Mouse (Mus musculus): ENCODE measurements around the gene Ythdf1.

The Ythdf1 gene

DNA sequence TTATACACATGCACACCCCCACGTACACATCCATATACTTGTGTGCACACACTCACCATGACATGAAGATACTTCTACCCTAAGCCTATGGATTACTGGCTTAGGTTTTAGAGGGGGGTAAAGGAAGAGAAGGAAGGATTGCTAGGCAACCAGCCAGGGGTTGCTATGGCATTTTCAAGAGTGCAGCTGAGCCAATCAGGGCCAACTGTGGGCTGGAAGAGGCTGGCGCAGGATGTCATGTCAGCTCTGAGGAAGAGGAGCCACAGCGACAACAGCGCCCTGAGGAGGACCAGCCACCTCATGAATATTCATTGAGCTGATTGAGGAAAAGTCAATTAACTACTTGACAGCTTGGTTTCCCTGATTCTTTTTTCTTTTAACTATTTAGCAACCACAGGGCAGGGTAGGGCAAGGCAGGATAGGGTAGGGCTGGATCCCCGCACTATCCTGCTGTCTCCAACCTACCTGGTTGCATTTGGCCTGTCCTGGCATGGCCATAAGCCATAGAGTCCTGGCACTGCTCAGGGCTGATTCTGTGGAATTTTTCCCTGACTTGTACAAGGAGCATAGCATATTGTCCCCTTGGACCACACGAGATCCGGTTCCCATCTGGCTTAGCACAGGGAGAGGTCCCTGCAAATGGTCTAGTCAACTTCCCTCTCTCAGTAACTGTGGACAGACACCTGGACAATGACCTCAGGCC lies 41.2 kb downstream of the Ythdf1 start:
- no peak for DNase-seq (ENCODE audit: extremely low spot score)

DNA sequence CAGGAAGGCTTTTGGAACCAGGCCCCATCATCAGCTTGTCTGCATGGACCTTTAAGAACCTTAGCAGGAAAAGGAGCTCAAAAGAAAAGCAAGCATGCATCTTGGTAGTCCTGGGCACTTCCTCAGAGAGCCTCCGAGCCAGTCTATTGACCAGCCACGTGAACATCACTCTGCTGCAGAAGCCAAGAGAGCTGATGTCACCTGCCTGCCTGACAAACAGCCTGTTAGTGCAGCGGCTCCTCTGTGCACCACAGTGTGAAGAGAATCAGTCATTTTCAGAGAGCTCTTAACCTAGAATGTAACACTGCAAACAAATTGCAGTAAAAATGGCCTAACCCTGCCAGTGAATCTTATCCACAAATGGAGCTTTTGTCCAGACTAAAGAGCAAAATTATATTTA lies 50.7 kb downstream of the Ythdf1 start:
- DNase-seq (ENCODE audit: extremely low spot score), result no peak

GRCm38 (mm10) chr2:180861561-180861960 lies 59.2 kb downstream of the Ythdf1 start:
- no peak for DNase-seq (ENCODE audit: extremely low spot score)

DNA sequence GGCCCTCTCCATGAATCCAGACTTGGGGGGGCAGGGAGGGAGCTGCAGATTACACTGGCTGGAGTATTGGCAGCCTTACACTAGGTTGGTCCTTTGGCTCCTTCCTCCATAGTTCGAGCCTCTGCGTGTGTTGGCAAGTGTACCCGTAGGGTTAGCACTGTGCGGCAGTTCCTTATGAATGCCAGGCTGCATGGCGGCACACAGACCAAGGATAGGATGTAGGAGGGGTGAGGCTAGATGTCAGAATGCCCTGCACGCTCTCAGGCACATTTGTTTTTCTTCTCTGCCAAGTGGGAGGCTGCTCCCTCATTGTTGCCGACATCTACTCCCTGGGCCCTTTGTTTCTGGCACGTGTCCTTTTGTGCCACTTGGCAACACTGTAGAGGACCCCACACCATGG lies 63.6 kb downstream of the Ythdf1 start:
- DNase-seq (ENCODE audit: extremely low spot score), result no peak

DNA sequence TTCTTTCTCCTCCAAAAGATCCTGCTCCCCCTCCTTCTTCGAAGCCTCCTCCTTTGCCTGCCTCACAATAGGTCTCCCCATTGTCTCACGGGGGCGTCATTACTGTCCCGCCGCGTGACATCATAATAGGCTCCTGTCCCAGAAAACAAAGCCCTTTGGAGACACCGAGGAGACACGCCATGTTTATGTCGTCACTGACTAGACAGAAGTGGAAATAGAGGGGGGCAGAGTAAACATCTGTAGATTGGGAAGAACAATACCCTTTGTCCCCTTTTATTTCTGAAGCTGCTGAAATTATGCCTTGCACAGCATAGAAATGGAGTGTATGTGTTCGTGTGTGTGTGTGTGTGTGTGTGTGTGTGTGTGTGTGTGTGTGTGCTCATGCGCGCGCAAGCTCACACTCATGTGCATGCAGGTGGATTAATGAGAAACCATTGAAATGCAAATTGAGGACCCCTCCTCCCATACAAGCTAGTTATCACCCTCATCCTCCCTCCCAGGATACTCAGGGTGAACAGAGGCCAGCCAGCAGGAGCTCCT lies 65.7 kb downstream of the Ythdf1 start:
- DNase-seq (ENCODE audit: extremely low spot score), result peak; percentile 37

Measured in embryo, embryonic 9.5 days (tissue).